Mouse (Mus musculus) kidney, adult 2 months (tissue): ENCODE measurements around the gene St8sia1.

ENCODE experiments used
- CTCF ChIP-seq: fragments of 200-500 bp; conservative IDR thresholded peaks from 2 replicates; pipeline ENCODE4 v1.5.1; 2011; ENCODE audit warnings: low read depth, mild to moderate bottlenecking, control low read depth, low read length, moderate library complexity, mixed read lengths; ENCODE audit not compliant: insufficient read depth, insufficient read length
- POLR2A ChIP-seq: fragments of 200-500 bp; IDR thresholded peaks from one replicate; pipeline ENCODE4 v1.6.1; 2011; ENCODE audit warnings: low read depth, low read length, control low read depth

DNA sequence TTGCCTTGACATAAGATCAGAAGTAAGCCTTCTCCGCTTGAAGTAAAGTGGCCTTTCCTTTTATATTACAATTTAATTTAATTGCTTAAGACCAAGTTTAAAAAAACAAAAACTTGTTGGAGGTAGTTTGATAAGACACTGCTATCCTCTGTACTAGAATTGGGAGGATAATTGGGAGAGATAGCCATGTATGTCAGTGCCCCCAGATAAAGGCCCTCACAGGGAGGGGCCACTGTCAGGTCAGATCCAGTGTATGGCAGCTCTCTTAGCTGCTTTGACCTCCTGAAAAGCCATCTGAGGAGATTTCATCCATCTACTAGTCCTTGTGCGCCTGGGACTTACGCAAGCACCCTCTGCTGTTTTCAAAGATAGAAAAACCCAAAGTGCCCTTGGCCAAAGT is 9.0 kb downstream of the St8sia1 start:
- TF ChIP-seq CTCF = no peak
- TF ChIP-seq POLR2A = no peak
